Mouse (Mus musculus) adrenal gland (tissue): ENCODE results near the gene Hpn.

ENCODE experiments used
- intact Hi-C: fragments of 180-260 bp; cut with DNase I; formaldehyde crosslinking; loops from one replicate; pipeline ENCODE4 v1.15.1; 2025

Hpn gene

GRCm38 (mm10) chr7:31113800-31114199 lies 1.3 kb downstream of the Hpn start:
- intact Hi-C loops: no loop called here

GRCm38 (mm10) chr7:31112036-31112435 lies 3.1 kb downstream of the Hpn start:
- intact Hi-C loops: no loop called here

- intact Hi-C loops: no loop called here
These were observed 4.2 kb downstream of the Hpn start for GRCm38 (mm10) chr7:31110861-31111385.

- intact Hi-C loops: no loop called here
These were observed 5.3 kb downstream of the Hpn start for GRCm38 (mm10) chr7:31109796-31110195.

- intact Hi-C loops: no loop called here
These were observed 6.0 kb downstream of the Hpn start for GRCm38 (mm10) chr7:31109091-31109490.

GRCm38 (mm10) chr7:31107781-31108180 lies 7.3 kb downstream of the Hpn start:
- intact Hi-C loops: no loop called here

- intact Hi-C loops: no loop called here
These were observed 8.9 kb downstream of the Hpn start for GRCm38 (mm10) chr7:31106166-31106565.

GRCm38 (mm10) chr7:31105061-31105768 lies 9.9 kb downstream of the Hpn start:
- intact Hi-C loops: loop anchor here (2.0 kb wide), 1 partner anchor 72 kb away; no protein-coding TSS in a partner anchor

GRCm38 (mm10) chr7:31100786-31101185 lies 14.3 kb downstream of the Hpn start:
- intact Hi-C loops: loop anchor here (5.0 kb wide), 2 partner anchors 37 to 62 kb away; no protein-coding TSS in a partner anchor

- intact Hi-C loops: loop anchor here (5.0 kb wide), 1 partner anchor 42 kb away; the partner anchor contains the start of genes Fxyd1 and Lgi4
These were observed 15.5 kb downstream of the Hpn start for GRCm38 (mm10) chr7:31099612-31099982.

- intact Hi-C loops: loop anchor here (5.0 kb wide), 1 partner anchor 42 kb away; the partner anchor contains the start of genes Fxyd1 and Lgi4
These were observed 16.1 kb downstream of the Hpn start for GRCm38 (mm10) chr7:31098697-31099611.

GRCm38 (mm10) chr7:31097583-31098248 lies 17.4 kb downstream of the Hpn start:
- intact Hi-C loops: loop anchor here (5.0 kb wide), 1 partner anchor 40 kb away; the partner anchor contains the start of genes Fxyd1 and Lgi4

GRCm38 (mm10) chr7:31096892-31097564 lies 18.1 kb downstream of the Hpn start:
- intact Hi-C loops: loop anchor here (5.0 kb wide), 1 partner anchor 40 kb away; the partner anchor contains the start of genes Fxyd1 and Lgi4

- intact Hi-C loops: loop anchor here (5.0 kb wide), 2 partner anchors 38 to 228 kb away; partner anchors contain the start of genes Fxyd1 and Lgi4
These were observed 20.2 kb downstream of the Hpn start for GRCm38 (mm10) chr7:31094774-31095501.

GRCm38 (mm10) chr7:31089721-31090120 lies 25.4 kb downstream of the Hpn start:
- intact Hi-C loops: loop anchor here (5.0 kb wide), 1 partner anchor 222 kb away; no protein-coding TSS in a partner anchor

- intact Hi-C loops: no loop called here
These were observed 26.9 kb downstream of the Hpn start for GRCm38 (mm10) chr7:31088206-31088605.

- intact Hi-C loops: no loop called here
These were observed 27.8 kb downstream of the Hpn start for GRCm38 (mm10) chr7:31087262-31087661.

GRCm38 (mm10) chr7:31086175-31086755 lies 28.8 kb downstream of the Hpn start:
- intact Hi-C loops: no loop called here

GRCm38 (mm10) chr7:31085171-31085570 lies 29.9 kb downstream of the Hpn start:
- intact Hi-C loops: no loop called here
